Mouse (Mus musculus): ENCODE measurements around the gene Ints1.

Ints1 gene

GRCm38 (mm10) chr5:139801231-139801630, 25.8 kb upstream of the Ints1 start:
- in situ Hi-C loops (cut with MboI, MseI), result no loop called here

GRCm38 (mm10) chr5:139799801-139800590, 24.5 kb upstream of the Ints1 start:
- in situ Hi-C loops (cut with MboI, MseI), result no loop called here

DNA sequence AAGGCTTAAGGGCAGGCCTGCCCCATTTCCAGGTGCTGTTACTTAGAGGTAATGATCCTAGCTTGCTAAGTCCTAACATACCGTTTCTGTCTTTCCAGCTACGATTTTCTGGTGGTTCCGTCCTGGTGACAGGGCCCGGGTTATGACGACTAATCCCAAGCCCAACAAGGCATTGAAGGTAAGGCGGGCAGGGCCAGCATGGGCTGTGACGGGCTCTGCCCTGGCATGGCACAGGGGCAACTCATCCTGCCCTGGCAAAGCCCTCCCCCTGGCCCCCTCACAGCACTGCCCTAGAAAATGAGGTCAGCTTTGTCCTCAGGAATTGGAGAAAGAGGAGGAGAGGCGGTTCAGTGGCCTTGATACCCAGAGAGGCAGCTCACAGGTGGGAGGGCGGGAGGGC, 23.6 kb upstream of the Ints1 start:
- in situ Hi-C loops (cut with MboI, MseI), result no loop called here

GRCm38 (mm10) chr5:139798168-139798900, 22.9 kb upstream of the Ints1 start:
- in situ Hi-C loops (cut with MboI, MseI), result no loop called here

DNA sequence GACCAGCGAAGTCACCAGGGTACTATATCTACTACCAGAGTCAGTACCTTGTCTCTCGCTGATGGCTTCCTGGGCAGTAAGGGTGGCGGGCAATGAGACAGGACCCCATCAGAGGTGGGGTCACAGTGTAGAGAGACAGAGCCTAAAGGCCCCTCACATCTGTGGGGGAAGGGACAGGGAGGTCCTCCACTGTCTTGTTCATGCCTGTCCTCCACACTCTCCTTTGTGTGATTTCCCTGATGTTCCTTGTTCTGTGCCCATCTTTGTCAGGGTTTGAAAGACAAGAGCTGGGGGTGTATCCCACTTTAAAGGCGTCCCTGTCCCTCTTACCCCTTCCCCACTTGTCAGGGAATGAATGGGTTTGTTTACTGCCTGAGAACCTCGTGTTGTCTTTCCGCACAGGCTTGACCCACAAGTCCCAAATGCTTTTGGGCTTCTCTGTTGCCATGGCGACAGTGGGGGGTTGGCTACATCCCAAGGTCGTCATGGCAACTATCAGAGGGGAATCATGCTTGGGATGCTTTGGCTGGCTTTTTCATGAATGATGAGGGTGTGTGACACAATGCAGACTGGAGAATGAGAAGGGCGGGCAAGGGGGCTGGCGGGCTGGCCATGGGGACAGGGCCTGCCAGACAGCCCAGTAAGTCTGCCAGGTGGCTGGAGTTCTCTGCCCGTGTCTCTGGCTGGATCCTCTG, 22.1 kb upstream of the Ints1 start:
- in situ Hi-C loops (cut with MboI, MseI), result no loop called here

DNA sequence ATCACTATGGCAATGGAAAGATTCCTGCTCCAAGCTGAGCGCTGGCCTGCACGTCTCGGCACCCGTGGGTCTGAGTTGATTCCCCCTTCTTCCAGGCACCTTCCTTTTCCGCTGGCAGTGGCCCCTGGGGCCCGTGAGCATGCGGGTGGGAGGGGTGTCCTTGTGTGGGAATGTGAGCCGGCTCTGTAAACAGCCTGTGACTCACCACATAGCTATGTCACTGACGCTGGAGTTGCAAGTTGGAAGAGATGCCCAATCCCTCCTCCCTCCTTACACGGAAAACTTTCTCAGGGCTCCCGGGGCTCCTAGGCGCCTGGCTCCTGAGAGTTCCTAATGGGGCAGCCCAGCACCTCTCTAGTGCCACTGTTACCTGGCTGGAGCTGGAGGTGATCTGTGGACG, 21.4 kb upstream of the Ints1 start:
- in situ Hi-C loops (cut with MboI, MseI), result no loop called here

DNA sequence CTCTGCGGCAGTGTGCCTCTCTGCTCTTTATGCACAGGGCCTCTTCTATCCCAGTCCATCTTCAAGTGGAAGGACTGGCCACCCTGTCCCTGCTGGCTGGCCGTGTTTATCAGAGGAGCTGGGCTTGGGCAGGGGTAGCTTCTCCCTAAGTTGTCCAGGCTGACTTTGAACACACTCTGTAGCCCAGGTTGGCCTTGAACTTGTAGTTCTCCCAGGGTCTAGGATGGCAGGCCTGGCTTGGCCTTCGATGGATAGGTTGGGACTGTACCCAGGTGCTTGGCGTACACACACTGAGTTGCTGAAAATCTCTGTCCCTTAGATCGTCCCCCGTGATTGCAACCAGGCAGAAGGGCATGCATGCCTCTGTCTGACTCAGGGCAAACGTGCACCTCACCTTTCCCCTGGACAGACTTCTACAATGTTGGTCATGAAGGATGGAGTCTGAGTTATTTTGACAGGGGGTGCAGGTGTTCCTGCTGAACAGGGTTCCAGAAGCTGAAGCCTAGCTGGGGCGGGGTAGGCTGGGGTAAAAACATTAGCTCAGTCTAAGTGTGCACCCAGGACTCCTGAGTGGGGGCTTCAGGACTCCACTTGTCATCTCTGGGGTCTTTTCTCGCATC, 20.6 kb upstream of the Ints1 start:
- in situ Hi-C loops (cut with MboI, MseI), result no loop called here

GRCm38 (mm10) chr5:139794938-139795337, 19.5 kb upstream of the Ints1 start:
- in situ Hi-C loops (cut with MboI, MseI), result no loop called here

DNA sequence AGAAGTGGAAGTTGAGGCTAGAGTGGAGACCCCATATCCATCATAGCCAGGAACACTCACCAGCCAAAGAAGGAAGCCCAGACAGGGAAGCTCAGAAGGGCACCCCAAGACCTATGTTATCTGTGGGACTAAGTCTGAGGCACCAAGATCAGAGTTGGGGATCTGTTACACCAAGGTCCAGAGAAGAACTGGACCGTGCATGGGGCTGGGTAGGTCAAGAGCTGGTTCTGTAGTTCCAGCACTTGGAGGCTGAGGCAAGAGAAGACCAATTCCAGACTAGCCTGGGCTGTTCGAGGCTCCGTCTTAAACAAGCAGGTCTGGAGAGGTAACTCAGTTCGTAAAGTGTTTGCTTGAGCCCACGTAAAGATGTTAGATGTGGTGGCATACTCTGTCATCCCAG, 18.7 kb upstream of the Ints1 start:
- in situ Hi-C loops (cut with MboI, MseI), result no loop called here

GRCm38 (mm10) chr5:139793338-139794089, 18.0 kb upstream of the Ints1 start:
- in situ Hi-C loops (cut with MboI, MseI), result no loop called here

- in situ Hi-C loops (cut with MboI, MseI), result no loop called here
Measured at GRCm38 (mm10) chr5:139792966-139793337, 17.5 kb upstream of the Ints1 start.

- in situ Hi-C loops (cut with MboI, MseI), result no loop called here
Measured at GRCm38 (mm10) chr5:139792159-139792775, 16.8 kb upstream of the Ints1 start.

DNA sequence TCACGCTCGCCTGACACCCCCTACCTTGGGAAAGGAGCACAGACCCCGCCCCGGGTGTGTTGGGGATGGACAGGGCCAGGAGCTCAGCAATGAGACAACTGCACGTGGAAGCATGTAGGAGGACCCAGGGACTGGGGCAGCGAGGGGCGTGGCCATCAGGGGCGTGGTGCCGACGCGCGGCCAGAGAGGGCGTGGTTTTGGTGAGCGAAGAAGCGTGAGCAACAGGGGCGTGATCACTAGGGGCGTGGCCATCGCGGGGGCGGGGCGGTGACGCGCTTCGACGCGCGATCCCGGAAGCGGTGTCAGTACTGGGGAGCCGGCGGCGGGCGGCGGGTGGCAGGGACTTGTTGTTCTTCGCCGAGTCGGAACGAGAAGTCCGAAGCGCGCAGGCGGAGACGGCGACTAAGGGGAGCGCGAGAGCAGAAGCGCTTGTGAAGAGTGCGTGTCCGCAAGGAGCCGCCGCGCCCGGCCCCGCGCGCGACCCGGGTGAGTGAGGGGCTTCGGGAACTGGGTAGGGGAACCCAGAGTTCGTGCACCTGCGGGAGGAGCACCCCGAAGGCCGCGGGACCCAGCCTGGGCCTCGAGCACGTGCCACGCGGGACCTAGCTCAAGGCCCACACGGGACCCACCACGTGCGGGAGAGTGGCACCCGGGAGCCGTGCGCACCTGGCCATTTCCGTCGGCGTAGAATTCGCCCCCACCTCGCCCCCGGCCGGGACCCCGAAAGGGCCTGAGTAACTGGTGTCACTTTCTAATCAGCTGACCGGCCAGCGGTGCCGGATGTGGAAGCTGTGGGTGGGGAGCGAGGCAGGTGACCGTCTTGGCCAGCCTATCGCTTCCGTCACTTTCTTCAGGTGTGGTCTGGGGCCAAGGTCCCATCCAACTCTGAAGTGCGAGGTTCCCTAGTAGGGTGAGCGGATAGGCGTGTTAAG, 16.0 kb upstream of the Ints1 start, which contains the start of gene Mafk:
Gene Mafk (plus strand): TSS at position 287 of the 932 bp plus-strand sequence.
- in situ Hi-C loops (cut with MboI, MseI), result no loop called here

- in situ Hi-C loops (cut with MboI, MseI), result no loop called here
Measured at GRCm38 (mm10) chr5:139789466-139789865, 14.0 kb upstream of the Ints1 start.

DNA sequence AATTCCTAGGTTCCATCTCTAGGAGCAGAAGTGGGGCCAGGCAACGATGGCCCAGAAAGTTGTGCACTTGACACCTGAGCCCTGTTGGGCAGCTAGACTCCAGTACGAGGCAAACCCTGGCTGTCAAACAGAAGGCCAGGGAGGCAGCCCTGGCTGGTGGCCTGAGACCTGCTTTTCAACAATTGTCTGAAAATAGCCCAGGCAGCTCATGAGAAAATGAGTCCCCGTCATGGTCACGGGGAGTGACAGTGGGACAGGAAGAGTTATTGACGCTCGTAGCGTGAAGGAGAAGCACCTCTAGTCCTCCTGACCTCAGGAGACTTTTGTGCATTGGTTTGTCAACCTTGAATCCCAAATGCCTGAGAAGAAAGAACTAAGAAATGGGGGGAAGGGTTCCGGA, 5.9 kb upstream of the Ints1 start:
- in situ Hi-C loops (cut with MboI, MseI), result no loop called here

- in situ Hi-C loops (cut with MboI, MseI), result no loop called here
Measured at GRCm38 (mm10) chr5:139776966-139777365, 1.5 kb upstream of the Ints1 start.

GRCm38 (mm10) chr5:139768216-139768615, 7.3 kb downstream of the Ints1 start:
- in situ Hi-C loops (cut with MboI, MseI), result no loop called here

- in situ Hi-C loops (cut with MboI, MseI), result no loop called here
Measured at GRCm38 (mm10) chr5:139764296-139764695, 11.2 kb downstream of the Ints1 start.

DNA sequence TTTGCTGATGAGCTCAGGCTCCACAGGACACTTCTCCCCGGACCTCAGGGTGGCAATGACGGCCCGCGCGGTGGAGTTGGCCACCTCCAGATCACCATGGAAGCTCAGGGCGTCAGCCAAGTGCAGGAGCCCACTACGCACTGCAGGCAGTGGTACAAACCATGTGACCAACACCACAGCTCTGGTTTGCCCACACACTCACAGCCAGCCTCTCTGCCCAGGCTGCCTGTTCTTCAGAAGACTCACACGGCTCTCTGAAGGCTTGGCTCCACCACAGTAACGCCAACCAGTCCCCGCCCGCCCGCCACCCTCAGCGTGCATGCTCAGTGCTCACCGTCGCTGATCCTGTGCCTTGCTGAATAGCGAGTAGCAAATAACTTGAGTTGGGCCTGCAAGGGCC, 17.4 kb downstream of the Ints1 start:
- in situ Hi-C loops (cut with MboI, MseI), result no loop called here

DNA sequence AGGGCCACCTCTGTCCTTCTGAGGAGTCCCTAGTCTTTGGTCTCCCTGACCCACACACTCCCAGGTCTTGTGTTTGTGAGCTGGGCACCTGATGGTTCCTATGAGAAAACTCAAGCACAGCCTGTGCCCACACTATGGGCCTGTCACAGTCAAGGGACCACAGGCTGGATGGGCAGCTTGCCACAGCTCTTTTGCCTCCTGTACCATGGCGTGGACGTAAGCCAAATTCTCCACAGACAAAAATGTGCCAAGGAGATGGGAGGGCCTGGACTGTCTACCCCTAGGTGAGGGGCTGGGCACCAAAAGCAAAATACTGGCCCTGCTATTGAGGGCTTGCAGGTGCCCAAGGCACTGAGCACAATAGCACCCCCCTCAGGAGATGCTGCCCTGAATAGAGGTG, 18.9 kb downstream of the Ints1 start:
- in situ Hi-C loops (cut with MboI, MseI), result no loop called here
